Mouse (Mus musculus): ENCODE measurements at regions not wholly inside any gene's neighbourhood (a gene's known extent, or its start where the extent isn't known, plus 50 kb on each side); places are given as distances from the start of the nearest gene placed in this dataset.
"Not testable (repeated sequence)": the region's sequence is repeated elsewhere in the genome, so short reads cannot be mapped to it uniquely, and the experiment has no call there.

DNA sequence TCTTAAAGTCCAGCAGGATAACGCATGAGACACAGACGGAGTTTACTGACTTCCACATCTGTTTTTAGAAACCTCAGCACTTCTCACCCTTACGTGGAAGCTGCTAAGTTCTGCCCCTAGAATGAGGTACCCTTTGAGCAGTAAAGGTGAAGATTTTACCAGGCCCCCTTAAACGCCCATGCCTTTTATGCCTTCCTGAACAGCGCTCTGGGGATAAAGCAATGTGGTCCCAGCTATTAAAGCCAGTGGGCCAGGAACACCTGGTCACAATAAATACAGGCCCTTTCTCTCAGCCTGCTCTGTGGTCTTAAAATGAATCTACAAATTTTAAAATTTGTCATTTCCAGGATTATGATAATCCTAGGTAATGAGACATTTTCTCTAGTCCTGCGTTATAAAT lies 57.9 kb downstream of the Llph start:
- DNase-seq (ENCODE audit: low spot score in 2 of 2), result no peak

- DNase-seq (ENCODE audit: low spot score in 2 of 2), result no peak
Observed at GRCm38 (mm10) chr10:120291912-120292311, 65.0 kb downstream of the Llph start.

GRCm38 (mm10) chr10:120293381-120293780 lies 66.5 kb downstream of the Llph start:
- DNase-seq (ENCODE audit: low spot score in 2 of 2), result not testable (repeated sequence)

DNA sequence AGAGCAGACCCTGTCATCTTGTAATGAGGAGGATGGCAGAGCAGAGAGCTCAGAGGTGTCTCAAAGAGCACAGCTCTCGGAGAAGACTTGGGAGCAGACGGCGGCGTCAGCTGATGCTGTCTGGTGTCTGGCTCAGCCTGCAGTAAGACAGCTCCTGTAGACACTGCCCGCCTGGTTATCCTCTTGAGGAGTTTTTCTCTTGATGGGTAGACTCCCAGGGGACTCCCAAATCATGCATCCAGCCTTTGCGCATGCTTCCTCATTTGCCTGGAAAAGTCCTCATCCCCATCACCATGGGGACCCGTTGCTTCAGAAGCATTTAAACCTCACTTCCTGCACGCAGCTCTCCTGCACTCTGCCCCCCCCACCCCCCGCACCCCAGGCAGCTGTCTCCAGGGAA lies 67.6 kb downstream of the Llph start:
- no peak for DNase-seq (ENCODE audit: low spot score in 2 of 2)

DNA sequence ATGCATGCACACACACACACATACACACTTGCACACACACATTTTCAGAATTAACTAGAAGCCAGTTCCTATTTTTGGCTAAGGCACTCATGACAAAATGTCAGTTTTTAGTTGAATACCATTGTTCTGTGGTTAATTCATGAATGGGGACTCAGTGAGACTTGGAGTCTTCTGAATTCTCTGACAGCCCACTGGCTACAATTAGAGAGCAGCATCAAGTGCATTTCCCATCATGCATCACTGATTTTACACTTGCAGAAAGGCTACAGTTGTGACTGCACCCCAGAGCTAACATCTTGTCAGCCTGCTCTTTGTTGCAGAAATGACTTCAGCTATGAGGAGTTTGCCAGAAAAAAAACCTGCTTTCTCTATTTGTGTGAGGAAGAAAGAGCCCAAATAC lies 70.4 kb downstream of the Llph start:
- DNase-seq (ENCODE audit: low spot score in 2 of 2), result no peak

DNA sequence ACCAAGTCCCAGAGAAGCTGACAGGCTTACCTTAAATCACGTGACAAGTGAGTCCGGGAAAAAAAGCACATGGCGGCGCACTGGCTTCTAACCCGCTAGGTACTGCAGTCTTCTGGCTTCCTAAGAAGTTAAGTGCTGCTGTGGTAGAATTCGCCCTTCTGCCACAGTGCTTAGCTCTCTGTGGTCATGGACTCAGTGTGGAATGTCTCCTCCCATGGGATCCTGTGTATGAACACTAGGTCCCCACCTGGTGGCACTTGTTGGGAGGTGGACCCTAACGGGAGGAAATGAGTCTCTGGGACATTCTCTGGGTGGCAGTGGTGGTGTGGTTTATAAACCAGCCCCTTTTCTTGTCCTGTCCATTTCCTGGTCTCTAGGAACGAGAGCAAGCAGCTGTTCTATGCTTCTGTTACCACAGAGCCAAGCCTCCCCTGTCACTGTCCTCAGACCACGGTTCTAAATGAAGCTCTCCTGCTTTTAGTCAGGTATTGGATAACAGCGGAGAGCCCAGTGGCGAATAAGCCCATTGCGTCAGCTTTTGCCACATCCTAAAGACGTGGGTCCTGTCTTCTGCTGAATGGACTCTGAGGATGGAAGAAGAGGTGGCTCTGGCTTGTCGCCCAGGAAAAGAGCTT lies 71.5 kb downstream of the Llph start:
- no peak for DNase-seq (ENCODE audit: low spot score in 2 of 2)

GRCm38 (mm10) chr10:120306010-120306409 lies 79.1 kb downstream of the Llph start:
- peak in 1 of 2 experiments; percentile 64 for DNase-seq (ENCODE audit: low spot score in 2 of 2)

DNA sequence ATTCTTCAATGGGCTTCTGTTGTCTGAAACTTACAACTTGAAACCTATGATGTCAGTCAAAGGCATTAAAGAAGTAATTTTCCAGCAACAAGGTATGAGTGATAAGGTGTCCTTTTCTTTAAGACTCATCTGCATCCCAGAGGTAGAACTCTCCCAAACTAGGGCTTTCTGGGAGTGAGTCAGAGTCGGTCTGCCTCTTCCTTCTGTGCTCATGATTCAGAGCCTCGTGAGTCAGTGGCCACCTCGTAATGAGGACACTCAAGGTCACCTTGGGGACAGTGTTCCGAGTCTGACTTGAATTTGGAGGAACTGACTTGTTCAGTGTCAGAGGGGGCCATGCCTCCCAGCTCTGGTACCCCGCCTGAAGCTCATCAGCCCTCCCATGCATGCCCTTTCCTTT lies 81.8 kb downstream of the Llph start:
- DNase-seq (ENCODE audit: low spot score in 2 of 2), result no peak

All from urinary bladder, postnatal 4 days (tissue).